Mouse (Mus musculus) heart, postnatal 14 days (tissue): ENCODE results near the gene Mrvi1. TPM values are rescaled to one million over a fixed set of nuclear protein-coding genes. Genes with fewer than 3 reads are reported as not detected.
"Not testable (repeated sequence)": the region's sequence is repeated elsewhere in the genome, so short reads cannot be mapped to it uniquely, and the experiment has no call there.

Experiments
- DNase-seq, 2 experiments: peaks; one replicate each; pipeline ENCODE4 v3.0.0; 2021 to 2022
- intact Hi-C: fragments of 180-260 bp; cut with DNase I; formaldehyde crosslinking; loops from one replicate; pipeline ENCODE4 v1.15.1; 2025
- total RNA-seq, 2 experiments: library from RNA; stranded (reverse); gene quantifications; 2 replicates each; pipeline ENCODE4 v1.2.3; 2021

Mrvi1 gene
- total RNA-seq, 2 experiments from 2014 or later = 15.6 to 18.4 TPM

DNA sequence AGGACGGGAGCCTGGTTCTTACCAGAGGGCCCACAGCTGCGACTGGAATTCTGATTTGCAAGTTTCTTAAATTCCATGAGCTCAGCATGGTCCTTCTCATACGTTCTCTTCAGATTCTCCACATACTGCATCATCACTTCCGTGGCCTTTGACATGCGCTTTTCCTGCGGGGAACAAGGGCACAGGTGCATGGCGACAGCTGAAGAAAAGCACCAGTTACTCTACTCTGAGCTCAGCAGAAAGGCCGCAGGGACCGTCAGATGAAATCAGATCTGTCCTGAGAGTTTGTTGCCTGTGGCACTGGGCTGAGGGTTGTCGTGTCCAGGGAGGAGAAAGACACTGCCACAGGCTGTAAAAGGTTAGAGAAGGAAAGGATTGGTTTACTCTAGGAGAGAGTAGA, 86.5 kb downstream of the Mrvi1 start:
- DNase-seq, intact Hi-C loops: not testable (repeated sequence)

DNA sequence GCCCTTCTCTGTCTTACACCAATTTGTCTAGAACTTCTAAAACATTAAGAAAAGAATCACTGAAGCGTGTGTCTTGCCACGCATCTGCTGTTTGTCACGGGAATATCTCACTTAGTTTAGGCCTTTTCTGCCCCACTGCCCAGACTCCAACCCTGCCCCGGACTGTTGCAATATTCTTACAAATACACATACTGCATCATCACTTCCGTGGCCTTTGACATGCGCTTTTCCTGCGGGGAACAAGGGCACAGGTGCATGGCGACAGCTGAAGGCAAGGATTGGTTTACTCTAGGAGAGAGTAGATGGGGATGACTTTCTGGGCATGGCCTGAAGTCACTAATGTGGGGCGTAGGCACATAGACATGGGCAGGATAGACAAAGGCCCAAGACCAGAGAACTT, 87.6 kb downstream of the Mrvi1 start:
- intact Hi-C loops = no loop called here
- DNase-seq = no peak

DNA sequence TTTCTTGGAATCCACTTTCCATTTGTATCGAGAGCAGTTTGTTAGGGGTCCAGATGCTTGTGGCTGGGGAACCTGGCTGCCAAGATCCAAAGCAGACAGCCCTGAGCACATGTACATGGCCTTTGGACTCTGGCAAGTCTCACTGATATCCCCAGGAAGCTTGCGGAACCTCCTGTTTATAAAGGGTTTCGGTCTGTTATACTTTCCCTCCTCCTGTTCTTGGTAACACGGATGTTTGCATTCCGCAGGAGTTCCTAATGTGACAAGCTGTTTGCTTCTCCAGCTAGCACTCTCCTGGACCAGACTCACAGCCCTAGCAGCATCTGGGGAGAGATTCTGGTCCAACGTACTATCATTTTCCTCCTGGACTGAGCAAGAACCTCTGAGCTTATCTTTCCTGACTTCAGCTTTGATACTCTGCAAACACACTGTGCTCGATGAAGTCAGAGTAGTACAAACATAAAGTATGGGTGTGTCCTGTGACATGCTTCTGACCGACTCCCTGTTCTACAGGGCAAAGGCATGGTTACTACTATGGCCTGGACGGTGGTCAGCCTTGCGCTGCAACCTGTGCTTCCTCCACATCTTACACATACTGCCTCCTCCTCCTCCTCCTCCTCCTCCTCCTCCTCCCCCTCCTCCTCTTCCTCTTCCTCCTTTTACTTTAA, 88.2 kb downstream of the Mrvi1 start:
- peak in 1 of 2 experiments; percentile 24 for DNase-seq
- intact Hi-C loops = no loop called here

- intact Hi-C loops = no loop called here
- DNase-seq = peak; percentile 66 to 71
Measured at GRCm38 (mm10) chr7:110891501-110891986, 90.7 kb downstream of the Mrvi1 start.

- intact Hi-C loops = no loop called here
Measured at GRCm38 (mm10) chr7:110881746-110882333, 100.4 kb downstream of the Mrvi1 start.

GRCm38 (mm10) chr7:110878028-110878427, 104.2 kb downstream of the Mrvi1 start:
- intact Hi-C loops = no loop called here
- no peak for DNase-seq

More at GRCm38 (mm10) chr7:110881746-110882333, 100.4 kb downstream of the Mrvi1 start:
- DNase-seq = no peak

DNA sequence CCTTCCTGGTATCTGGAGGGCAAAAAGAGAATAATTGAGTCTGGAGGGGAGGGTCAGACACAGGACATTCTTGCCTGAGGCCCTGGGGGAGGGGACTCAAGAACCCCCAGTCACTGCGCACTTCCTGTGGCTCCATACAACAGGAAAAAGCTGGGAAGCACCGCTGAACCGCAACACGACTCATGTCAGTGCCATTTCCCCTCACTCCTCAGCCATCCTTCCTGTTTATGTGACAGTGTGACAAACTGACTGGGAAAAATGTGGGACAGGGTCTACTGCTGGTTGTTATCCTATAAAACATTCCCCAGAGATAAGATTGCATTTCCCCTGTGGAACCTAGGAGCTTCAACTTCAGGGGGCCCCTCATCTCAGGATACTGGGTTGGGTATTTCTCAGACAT, 105.3 kb downstream of the Mrvi1 start:
- intact Hi-C loops = no loop called here
- DNase-seq = no peak

GRCm38 (mm10) chr7:110868807-110869206, 113.5 kb downstream of the Mrvi1 start:
- no peak for DNase-seq
- intact Hi-C loops = no loop called here

DNA sequence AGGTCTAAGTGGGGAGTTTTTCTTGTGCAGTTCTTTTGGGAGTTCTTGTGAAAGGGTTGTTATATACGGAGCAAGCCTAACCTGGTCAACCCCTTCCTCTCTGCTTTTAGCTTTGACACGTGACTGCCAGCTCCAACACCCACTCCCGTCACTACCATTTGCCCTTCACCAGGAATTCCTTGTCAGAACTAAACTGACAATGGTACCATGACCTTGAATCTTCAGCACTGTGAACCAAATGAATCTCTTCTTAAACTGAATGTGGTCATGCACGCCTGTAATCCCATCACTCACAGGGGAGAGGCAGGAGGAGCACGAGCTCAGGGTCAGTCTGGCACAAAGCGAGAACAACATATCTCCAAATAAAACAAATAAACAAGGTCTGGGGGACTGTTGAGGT, 115.1 kb downstream of the Mrvi1 start:
- intact Hi-C loops = no loop called here
- no peak for DNase-seq

- intact Hi-C loops = no loop called here
- DNase-seq = no peak
Measured at GRCm38 (mm10) chr7:110866021-110866420, 116.2 kb downstream of the Mrvi1 start.

- intact Hi-C loops = no loop called here
- no peak for DNase-seq
Measured at GRCm38 (mm10) chr7:110865570-110865969, 116.7 kb downstream of the Mrvi1 start.

DNA sequence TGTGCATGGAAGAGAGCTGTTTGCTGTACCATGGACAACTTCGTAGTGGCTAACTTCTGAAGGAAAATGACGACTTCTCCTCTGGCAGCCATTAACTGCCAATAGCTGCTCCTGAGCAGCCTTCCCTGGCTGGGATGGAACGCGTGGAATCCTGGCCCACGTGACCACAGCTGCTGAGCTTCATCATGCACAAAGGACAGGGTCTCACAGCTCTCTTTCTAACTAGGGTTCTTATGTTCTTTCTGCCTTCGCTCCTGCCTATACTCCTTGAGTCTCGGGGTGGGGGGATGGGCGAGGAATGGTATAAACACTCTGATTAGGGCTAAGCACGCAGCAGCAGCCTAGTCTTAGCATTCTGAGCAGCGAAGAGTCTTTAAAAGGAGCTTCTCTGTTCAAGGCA, 117.2 kb downstream of the Mrvi1 start:
- no peak for DNase-seq
- intact Hi-C loops = no loop called here

DNA sequence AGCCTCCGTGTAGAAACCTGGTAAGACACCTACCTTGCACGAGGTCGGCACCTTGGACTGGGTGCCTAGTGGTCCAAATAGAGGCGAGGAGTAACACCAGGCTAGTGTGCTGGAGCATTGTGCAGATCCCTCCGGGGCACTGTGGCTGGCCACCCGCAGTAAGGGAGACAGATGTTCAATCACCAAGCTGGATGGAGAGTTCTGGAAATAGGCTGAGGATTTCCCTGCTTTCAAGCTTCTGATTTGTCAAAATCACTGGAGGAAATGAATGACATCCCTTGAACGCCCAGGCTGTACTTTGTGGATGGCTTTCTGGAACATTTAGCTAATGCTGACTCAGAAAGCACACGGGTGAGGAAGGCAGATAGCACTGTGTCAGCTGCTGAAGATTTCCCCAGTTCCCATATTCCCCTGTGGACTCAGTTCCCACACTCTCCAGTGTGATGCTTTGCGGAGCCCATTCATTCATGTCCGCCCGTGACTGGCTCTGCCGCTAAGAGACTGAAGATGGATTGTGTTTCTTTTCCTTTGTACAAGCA, 119.4 kb downstream of the Mrvi1 start, which contains the start of gene Lyve1:
Gene Lyve1, minus strand, starts transcription at position 489 of the 539 bp plus-strand sequence.
- no peak for DNase-seq
- intact Hi-C loops = no loop called here

DNA sequence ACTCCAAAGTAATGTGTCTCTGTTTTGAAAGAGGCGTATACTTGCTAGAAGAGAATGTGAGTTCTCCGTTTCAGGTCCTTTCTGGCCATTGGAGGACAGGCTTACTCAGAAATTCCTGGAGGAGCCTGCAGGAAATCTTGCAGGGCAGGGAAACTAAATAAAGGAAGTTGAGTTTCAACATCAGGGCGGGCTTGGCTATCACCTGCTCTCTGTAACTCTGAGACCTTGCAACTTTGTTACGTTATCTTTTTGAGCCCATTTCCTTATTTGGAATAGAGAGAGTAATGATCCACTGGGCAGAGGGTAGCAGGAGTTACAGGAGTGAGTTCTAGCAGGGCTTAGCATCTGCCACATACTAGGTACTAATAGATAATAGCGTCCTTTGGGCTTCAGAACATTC, 122.1 kb downstream of the Mrvi1 start:
- no peak for DNase-seq
- intact Hi-C loops = no loop called here

DNA sequence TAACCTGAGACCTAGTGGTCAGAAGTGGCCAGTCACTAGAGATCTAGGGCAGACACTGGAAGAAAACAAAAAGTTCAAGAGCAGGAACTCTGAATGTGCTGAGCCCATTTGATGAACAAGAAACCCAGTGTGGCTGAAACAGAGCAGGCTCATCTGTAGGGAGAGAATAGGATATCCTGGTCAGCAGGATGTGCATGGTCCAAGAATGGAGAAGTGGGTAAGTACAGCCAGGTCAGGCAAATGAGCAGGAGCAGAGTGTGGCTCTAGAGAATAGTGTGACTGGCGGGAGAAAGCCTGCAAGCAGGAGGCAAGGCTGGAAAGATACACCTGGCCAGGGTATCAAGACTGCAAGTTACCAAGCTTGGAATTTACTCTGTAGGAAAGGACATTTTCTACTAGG, 126.7 kb downstream of the Mrvi1 start:
- intact Hi-C loops = no loop called here
- DNase-seq = no peak

GRCm38 (mm10) chr7:110854927-110855546, 127.2 kb downstream of the Mrvi1 start:
- intact Hi-C loops = no loop called here
- peak in 1 of 2 experiments; percentile 47 for DNase-seq

DNA sequence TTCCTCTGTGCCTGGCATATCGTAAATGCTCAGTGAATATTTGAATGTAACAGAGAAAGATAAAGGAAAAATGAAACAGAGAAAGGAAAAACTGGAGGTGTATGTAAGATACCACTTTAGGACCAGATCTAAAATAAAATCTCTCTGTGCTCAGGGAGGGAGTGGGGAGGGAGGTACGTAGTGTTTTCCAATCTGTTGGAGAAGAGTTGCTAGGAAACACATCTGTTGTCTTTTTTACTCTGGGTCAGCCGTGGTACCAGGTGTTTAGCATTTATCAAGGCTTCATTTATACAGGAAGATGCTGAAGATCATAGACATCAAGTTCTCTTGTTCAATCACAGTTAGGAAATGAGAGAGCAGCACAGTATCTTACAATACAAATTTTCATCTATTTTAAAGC, 127.7 kb downstream of the Mrvi1 start:
- intact Hi-C loops = no loop called here
- no peak for DNase-seq

GRCm38 (mm10) chr7:110853611-110854010, 128.7 kb downstream of the Mrvi1 start:
- intact Hi-C loops = no loop called here
- no peak for DNase-seq

DNA sequence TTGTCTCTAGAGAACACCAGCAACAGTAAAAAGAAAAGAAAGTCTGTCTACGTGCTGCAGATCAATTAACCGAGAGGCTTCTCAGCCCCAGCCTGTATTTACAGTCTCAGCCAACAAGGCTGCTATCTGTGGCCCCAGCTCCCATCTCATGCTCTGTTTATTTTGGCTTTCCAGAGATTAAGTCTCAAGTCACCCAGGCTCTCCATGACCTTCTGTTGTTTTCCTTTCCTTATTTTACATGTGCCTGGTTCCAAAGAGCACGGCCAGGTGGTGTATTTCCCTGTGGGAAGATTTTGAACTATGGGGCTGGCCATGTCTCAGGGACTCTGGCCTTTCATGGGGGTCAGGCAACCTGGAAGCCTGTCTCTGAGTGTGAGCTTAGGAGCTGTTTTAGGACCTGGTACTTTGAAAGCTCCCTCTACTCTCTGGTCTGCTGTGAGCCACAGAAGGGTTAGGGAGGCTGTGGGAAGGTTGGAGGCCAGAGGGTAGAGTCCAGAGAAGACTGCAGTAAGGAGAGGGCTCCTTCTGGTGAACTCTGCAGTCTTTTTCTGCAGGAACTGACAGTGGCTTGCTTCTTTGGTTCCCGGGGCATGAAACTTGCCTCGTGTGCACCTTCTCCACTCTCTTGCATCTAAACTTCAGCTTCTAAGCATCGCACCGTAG, 130.6 kb downstream of the Mrvi1 start:
- DNase-seq = no peak
- intact Hi-C loops = no loop called here

GRCm38 (mm10) chr7:110848371-110848770, 133.9 kb downstream of the Mrvi1 start:
- no peak for DNase-seq
- intact Hi-C loops = no loop called here

DNA sequence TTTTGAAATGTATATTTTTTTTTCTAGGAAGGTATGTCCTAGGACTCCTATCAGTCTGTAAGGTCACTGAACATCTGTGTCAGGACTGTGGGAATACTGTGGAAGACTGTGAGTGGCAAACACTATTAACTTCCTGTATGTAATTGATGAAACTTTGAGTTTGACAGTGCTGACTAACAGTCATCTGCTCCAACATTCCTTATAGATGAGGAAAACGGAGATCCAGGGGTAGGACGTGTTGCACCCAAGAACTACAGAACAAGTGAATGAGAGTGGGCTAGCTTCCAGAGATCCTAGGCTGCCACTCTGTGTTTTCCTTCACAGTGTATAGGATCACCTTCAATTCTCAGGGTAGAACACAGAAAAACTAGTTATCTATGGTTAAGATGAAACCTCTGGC, 134.9 kb downstream of the Mrvi1 start:
- no peak for DNase-seq
- intact Hi-C loops = no loop called here
